Mouse (Mus musculus) T-cell, adult 2 months (primary cell): Measurements from ENCODE around the gene Golga7b.

Source experiments
- DNase-seq: peaks from one replicate; pipeline ENCODE4 v3.0.0; 2022; ENCODE audit warnings: low spot score

Gene Golga7b

GRCm38 (mm10) chr19:42247519-42247918, at the start of gene Golga7b:
TSS of gene Golga7b (plus strand) at chr19:42247574.
- no peak for DNase-seq

- no peak for DNase-seq
Observed at GRCm38 (mm10) chr19:42198026-42198425, 49.3 kb upstream of the Golga7b start.

DNA sequence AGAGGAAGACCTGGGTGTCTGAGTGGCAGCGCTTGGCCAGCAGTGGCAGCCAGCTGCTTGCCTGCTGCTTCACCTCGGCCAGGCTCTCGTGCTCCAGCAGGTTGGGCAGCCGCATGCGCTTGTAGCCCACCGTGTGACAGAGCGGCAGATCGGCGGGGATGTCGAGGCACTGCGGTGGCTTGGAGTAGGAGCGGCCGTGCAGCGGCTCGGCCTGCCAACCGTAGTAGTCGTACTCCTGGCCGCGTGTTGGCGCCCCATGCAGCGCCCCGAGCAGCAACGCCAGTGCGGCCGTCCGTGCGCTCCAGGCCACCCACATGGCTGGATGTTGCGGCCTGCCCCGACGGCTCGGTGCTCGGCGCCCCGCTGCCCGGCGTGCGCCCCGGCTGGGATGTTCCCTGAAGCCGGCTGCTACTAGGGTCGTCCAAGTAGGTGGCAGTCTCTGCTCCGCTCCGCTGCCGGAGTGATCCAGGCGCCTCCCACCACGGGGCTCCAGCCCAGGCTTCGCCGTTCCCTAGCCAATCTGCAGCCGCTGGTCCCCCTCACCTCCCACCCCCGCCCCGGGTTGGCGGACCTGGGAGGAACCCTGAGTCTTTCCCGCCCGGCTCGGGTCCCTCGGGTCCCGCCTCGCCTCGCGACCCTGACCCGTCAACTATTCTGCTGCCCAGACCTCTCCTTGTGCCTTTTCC, 45.5 kb upstream of the Golga7b start, which contains the start of gene Sfrp5:
Gene Sfrp5 (minus strand): TSS at position 557 of the 686 bp plus-strand sequence.
- DNase-seq, result no peak

DNA sequence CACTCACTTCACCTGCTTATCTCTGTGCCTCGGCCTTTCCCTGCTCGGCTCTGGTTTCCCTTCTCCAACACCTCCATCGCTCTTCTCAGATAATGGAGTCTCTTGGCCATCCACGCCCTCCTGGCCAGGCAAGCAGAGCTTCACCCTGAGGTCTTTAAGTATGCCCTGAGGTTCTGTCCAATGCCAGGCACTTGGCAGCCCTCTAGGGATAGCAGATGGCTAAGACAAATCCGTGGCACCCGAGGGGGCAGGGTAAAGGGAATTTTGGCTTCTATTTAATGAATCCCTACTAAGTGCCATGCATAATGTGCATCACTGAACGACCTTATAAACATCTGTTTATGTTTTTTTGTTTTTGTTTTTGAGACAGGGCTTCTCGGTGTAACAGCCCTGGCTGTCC, 44.9 kb upstream of the Golga7b start:
- DNase-seq, result no peak

- DNase-seq, result no peak
Observed at GRCm38 (mm10) chr19:42204306-42204705, 43.1 kb upstream of the Golga7b start.

- no peak for DNase-seq
Observed at GRCm38 (mm10) chr19:42205201-42205600, 42.2 kb upstream of the Golga7b start.

GRCm38 (mm10) chr19:42209485-42209884, 37.9 kb upstream of the Golga7b start:
- no peak for DNase-seq

DNA sequence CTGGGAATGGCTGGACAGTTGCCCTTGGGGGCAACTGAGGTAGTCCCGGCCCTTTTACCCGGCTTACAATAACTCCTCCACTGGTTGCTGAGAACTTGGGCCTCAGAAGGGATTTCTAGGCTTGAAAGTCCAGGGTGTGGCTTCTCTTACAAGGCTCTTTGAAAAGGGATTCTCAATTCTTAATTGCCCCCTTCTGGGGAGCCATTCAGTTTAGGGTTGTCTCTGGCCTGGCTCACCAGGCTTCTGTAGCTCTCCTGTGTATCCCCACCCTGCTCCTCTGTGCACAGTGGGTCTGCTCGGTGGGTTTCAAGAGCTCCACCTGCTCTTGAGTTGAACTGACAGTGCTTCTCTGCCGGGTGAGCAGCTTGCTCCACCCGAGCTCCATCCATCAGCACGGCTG, 37.4 kb upstream of the Golga7b start:
- DNase-seq, result no peak

DNA sequence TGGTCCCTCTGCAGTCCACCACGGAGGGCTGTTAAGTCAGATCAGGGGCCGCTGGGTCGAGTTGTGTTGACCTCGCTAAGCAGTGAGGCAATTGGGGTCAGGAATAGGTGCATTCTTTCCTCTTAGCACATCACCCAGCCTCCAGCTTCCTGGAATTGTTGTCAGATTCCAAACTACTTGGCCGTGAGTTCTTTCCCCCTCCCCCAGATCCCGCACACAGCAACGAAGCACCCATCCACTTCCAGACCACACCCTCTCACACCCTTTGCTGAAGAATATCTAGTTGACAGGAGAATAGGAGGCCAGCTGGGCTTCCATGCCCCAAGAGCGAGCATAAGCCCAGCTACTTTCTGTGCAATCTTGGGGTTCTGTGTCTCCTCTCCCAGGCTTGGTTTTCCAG, 35.4 kb upstream of the Golga7b start:
- DNase-seq, result no peak

GRCm38 (mm10) chr19:42214601-42215000, 32.8 kb upstream of the Golga7b start:
- no peak for DNase-seq

DNA sequence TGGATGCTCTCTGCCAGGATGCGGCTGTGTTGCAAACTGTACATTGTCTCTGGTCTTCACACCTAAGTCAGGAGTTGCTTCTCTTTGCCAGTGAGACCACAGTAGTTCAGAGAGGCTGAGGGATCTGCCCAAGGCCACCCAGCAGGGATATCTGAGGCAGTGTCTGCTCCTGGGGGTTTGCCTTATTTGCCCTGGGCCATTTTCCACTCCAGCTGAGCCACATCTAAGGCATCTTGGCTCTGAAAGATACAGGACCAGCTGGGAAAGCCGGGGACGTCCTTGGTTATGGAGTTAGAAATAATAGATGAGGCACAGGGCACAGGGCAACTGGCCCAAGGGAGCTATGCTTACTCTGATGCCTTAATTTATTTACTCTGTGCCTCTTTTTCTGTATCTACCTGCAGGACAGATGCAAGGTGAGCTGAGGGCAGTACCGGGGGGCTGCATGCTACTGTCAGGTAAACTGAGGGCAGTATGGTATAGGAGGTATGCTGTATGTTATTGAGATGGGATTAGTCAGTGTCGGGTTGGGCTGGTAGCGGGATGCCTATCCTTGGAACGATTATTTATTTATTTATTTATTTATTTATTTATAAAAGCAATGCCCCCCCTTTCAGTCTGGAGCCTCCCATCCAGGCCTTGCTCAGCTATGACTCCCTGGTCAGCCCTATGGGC, 30.5 kb upstream of the Golga7b start:
- DNase-seq, result no peak

- DNase-seq, result no peak
Observed at GRCm38 (mm10) chr19:42217374-42217763, 30.0 kb upstream of the Golga7b start.

DNA sequence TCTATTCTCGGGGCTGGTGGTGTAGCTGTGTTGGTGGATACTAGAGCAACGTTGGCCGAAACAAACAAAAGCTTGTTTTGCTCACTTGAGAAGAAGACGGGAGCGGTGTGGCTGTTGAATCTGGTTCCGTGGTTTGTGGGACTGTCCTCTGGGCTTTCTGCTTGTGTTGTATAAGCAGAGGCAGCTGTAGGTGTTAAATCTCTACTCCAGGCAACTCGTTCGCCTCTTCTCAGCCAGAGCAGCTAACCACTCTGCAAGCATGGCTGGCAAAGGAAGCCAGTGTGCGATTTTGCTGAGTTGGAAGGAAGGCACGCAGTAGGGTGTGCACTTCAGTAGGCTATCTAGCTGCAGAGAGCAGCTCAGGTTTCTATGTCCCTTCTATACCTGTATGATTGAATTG, 20.9 kb upstream of the Golga7b start:
- no peak for DNase-seq

DNA sequence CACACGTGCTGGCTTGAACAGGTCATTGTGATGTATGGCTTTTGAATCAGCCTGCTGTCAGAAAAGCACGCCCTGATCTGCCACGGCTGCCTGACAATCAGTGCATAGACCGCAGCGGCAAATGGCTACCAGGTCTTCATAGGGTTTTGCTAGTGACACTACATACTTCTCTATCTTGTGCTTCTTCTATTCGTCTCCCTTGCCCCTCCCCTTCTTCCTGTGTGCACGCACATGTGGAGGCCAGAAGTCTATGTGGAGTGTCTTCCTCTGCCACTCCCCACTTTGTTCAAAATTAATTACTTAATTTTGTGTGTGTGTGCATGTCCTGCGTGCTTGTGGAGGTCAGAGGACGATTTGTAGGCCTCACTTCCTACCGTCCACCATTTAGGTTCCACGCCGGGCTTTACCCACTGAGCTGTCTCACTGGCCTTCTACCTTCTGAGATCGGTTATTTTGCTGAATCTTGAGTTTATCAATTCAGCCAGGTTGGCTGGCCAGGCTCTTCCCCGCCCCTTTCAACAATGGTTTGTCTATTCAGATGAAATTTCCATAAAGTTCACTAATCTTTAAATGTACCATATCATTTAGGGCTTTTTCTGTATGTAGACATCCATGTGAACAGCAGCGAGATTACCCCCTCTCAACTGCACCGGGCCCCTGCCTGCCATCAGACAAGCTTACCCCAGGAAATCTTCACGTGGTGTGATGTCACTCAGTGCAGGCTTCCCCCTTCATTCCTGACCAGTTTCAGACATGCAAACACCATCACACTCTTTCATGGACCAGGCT, 17.7 kb upstream of the Golga7b start:
- DNase-seq, result no peak

DNA sequence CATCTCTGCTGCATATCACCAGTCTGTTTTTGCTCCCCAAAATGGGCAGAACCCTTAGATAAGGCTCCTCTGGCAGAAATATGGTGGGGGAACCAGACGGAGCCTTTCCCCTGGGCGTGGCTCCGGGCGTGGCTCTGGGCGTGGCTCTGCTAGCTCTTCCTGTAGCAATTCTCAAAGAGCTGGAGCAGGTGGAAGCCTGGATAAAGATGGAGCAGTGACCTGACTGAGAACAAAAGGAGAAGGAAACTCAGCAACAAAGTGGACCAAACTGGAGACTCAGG, 17.1 kb upstream of the Golga7b start:
- DNase-seq, result no peak

- DNase-seq, result no peak
Observed at GRCm38 (mm10) chr19:42230986-42231385, 16.4 kb upstream of the Golga7b start.

DNA sequence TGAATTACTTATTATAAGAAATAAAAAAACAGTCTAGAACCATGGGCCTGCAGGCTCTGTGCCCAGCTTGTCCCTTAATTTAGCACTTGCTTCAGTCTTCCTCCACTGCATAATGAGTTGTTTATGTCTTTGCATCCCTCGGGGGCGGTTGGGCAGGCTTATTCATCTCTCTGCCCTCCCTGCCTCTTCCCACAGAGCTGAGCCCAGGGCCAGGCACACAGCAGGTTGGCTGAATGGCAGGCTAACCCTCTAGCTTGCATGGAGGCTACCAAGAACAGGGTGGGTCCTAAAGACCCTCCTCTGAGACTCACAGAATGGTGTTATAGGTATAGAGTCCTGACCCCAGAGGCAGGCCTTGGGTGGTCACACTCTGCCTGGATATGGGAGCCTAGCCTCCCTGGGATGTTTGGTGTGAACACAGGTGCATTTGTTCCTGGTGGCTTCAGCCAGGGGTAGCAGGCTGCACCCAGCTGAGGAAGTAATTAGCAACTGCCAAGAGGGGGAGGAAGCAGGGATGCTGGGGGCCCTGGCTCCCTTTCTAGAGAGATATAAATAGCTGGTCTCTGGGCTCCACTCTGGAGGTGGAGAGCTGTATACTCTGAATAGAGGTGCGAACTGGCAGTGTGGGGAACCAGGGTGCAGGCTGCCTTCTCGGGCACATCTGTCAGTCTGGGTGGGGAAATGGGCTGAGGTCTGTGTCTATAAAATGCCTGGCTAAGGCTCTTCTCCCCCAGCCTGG, 9.6 kb upstream of the Golga7b start:
- no peak for DNase-seq

DNA sequence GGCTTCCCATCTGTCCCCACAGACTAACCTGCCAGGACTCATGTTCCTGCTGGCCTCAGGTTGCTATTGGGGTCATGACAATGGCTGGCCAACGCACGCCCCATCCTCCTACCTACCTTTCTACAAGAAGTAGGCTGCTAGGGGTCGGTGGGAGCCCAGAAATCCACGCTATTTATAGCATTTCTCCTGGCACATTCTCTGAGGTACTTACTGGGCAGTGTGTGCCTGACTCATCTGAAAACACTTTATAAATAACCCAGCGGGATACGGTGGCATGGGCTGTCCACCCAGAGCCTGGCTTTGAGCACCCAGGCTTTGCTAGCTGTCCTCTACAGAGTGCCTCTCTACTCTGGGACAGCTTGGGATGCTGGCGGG, 9.0 kb upstream of the Golga7b start:
- no peak for DNase-seq

DNA sequence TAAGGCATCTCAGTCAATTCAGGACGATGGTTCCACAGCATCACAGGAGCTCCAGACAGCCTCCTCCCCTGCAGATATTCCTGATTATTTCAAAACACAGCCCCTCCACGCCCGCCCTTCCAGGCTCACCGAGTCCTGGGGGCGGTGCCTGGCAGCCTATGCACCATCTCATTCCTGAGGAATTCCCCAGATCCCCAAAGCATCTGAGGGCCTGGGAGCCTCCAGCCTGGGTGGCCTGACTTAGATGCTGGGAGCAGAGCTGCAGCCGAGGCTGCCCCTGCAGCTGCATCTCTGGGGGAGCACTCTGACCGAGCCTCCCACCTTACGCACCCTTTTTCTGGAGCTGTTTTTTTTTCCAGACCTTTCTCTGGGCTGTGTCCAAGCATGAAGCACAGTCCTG, 6.5 kb upstream of the Golga7b start:
- no peak for DNase-seq

- DNase-seq, result no peak
Observed at GRCm38 (mm10) chr19:42243401-42243800, 4.0 kb upstream of the Golga7b start.

- no peak for DNase-seq
Observed at GRCm38 (mm10) chr19:42246626-42247025, 748 bp upstream of the Golga7b start.
